12 mouse cellular contexts compared by ENCODE assay signal in the genomic region with DNA sequence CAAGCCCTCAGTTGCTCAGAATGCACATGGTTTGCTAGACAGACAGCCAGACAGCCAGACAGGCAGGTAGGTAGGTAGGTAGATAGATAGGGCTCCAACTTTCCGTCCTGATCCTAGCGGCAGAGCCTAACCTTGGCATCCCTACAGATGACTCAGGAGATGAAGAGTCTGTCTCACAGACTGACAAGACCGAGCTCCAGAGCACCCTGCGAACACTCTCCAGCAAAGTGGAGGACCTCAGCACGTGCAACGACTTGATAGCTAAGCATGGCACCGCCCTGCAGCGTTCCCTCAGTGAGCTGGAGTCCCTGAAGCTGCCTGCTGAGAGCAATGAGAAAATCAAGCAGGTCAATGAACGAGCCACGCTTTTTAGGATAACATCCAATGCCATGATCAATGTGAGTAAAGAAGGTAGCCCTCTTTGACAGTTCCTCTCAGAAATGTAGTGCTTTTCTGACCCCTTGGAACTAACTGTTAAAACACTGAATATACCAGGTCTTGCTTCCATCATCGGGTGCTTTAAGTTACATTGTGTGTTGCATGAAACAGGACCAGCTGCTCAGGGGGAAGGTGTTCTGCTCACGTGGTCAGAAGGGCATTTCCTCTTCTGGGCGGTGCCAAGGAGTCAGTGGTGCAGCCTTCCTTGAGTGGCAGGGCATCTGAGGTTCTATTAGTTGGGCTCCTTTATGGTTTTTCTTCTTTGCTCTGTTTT. TPM values are rescaled to one million over a fixed set of nuclear protein-coding genes. Genes with fewer than 3 reads are reported as not detected.
DNase-seq lines count a peak whose midpoint lies in the region; ATAC-seq and TF ChIP-seq lines count a peak whose summit lies in the region.
"Had no signal": no experiment of that assay in that cellular context is flagged by ENCODE, and none has a peak within 500 bp of the region (broad histone marks: within the 10 kb centered on the region; RNA-seq: fewer than 3 reads in every experiment).

No protein-coding gene starts in this region.

- H3K27me3 ChIP-seq in embryonic facial prominence, embryonic 13.5 days, result no peaks in the 10 kb centered on the region
- no peaks in the 10 kb centered on the region for H3K27me3 ChIP-seq in embryonic facial prominence, embryonic 10.5 days (replicated peaks; ENCODE audit: low read depth, poor library complexity, severe bottlenecking)
- H3K27me3 ChIP-seq in liver, postnatal 0 days (ENCODE audit: insufficient read depth, low read length), result no peaks in the 10 kb centered on the region
- no peaks in the 10 kb centered on the region for H3K27me3 ChIP-seq in hindbrain, embryonic 16.5 days (replicated peaks; ENCODE audit: control insufficient read depth, insufficient read depth, low read length)
- no peaks in the 10 kb centered on the region for H3K27me3 ChIP-seq in midbrain, embryonic 11.5 days (ENCODE audit: control insufficient read depth, insufficient read depth, low read length)
- H3K27me3 ChIP-seq in kidney, embryonic 16.5 days (ENCODE audit: insufficient read depth, low read length), result no peaks in the 10 kb centered on the region
- H3K27me3 ChIP-seq: heart, embryonic 15.5 days had no signal

- no peak for TF ChIP-seq CTCF in liver, postnatal 0 days (IDR thresholded peaks at IDR 0.05; ENCODE audit: low read depth)

- 88% methylated on average over 13 of the region's 13 CpGs for WGBS in embryonic facial prominence, embryonic 13.5 days
- WGBS in embryonic facial prominence, embryonic 10.5 days, result 92% methylated on average over 13 of the region's 13 CpGs
- WGBS in liver, postnatal 0 days (ENCODE audit: insufficient replicate concordance), result 75% methylated on average over 13 of the region's 13 CpGs
- WGBS in hindbrain, embryonic 16.5 days, result 95% methylated on average over 13 of the region's 13 CpGs
- 95% methylated on average over 13 of the region's 13 CpGs for WGBS in midbrain, embryonic 11.5 days
- WGBS in kidney, embryonic 16.5 days, result 87% methylated on average over 13 of the region's 13 CpGs

- H3K4me1 ChIP-seq in embryonic facial prominence, embryonic 13.5 days, result no peaks in the 10 kb centered on the region; the same call in 1 of the 2 replicates
- H3K4me1 ChIP-seq in embryonic facial prominence, embryonic 10.5 days, result no peaks in the 10 kb centered on the region
- peaks cover 3% of the 10 kb centered on the region for H3K4me1 ChIP-seq in liver, postnatal 0 days (ENCODE audit: insufficient read depth)
- H3K4me1 ChIP-seq in hindbrain, embryonic 16.5 days (ENCODE audit: control insufficient read depth, insufficient read depth, low read depth, low read length), result peaks cover 4% of the 10 kb centered on the region
- no peaks in the 10 kb centered on the region for H3K4me1 ChIP-seq in midbrain, embryonic 11.5 days (ENCODE audit: control insufficient read depth, insufficient read depth, low read length)
- H3K4me1 ChIP-seq in kidney, embryonic 16.5 days (ENCODE audit: insufficient read depth, low read length), result peaks cover 3% of the 10 kb centered on the region; the same call in 1 of the 2 replicates

- peaks cover 81% of the 10 kb centered on the region for H3K36me3 ChIP-seq in embryonic facial prominence, embryonic 13.5 days
- peaks cover 83% of the 10 kb centered on the region for H3K36me3 ChIP-seq in embryonic facial prominence, embryonic 10.5 days (replicated peaks)
- H3K36me3 ChIP-seq in liver, postnatal 0 days (replicated peaks; ENCODE audit: insufficient read depth, low read length), result peaks cover 77% of the 10 kb centered on the region
- H3K36me3 ChIP-seq in hindbrain, embryonic 16.5 days (ENCODE audit: control insufficient read depth, insufficient read depth, low read length), result peaks cover 60% of the 10 kb centered on the region
- H3K36me3 ChIP-seq in midbrain, embryonic 11.5 days (ENCODE audit: control insufficient read depth, insufficient read depth, low read length), result peaks cover 22% of the 10 kb centered on the region
- H3K36me3 ChIP-seq in kidney, embryonic 16.5 days (ENCODE audit: insufficient read depth, low read length), result peaks cover 69% of the 10 kb centered on the region

- no peak overlapping the region for H3K9ac ChIP-seq in embryonic facial prominence, embryonic 13.5 days
- H3K9ac ChIP-seq in liver, postnatal 0 days (replicated peaks), result no peak overlapping the region
- H3K9ac ChIP-seq in hindbrain, embryonic 16.5 days (ENCODE audit: low read depth, low read length), result no peak overlapping the region
- no peak overlapping the region for H3K9ac ChIP-seq in midbrain, embryonic 11.5 days (ENCODE audit: low read length)
- no peak overlapping the region for H3K9ac ChIP-seq in kidney, embryonic 16.5 days (replicated peaks; ENCODE audit: low read length)
- H3K9ac ChIP-seq: heart, embryonic 15.5 days had no signal

- no peak for DNase-seq in embryonic facial prominence, embryonic 10.5 days (ENCODE audit: low spot score)
- DNase-seq in 416B (ENCODE audit: low read depth), result peak; percentile 20
- no peak for DNase-seq in liver, postnatal 0 days
- no peak for DNase-seq in midbrain, embryonic 11.5 days (ENCODE audit: low spot score, missing footprints)
- DNase-seq: cerebellum, adult 11 months; kidney, postnatal 4 days had no signal

- no peak for TF ChIP-seq EP300 in liver, postnatal 0 days (IDR thresholded peaks at IDR 0.05; ENCODE audit: low read depth)

- H3K4me3 ChIP-seq in embryonic facial prominence, embryonic 13.5 days, result no peak overlapping the region
- H3K4me3 ChIP-seq in embryonic facial prominence, embryonic 10.5 days, result no peak overlapping the region
- H3K4me3 ChIP-seq in liver, postnatal 0 days (ENCODE audit: low read depth, low read length), result no peak overlapping the region
- H3K4me3 ChIP-seq in hindbrain, embryonic 16.5 days (ENCODE audit: low read length), result no peak overlapping the region
- H3K4me3 ChIP-seq in midbrain, embryonic 11.5 days (ENCODE audit: low read depth, low read length), result no peak overlapping the region
- no peak overlapping the region for H3K4me3 ChIP-seq in kidney, embryonic 16.5 days (ENCODE audit: low read length)
- H3K4me3 ChIP-seq: heart, embryonic 15.5 days had no signal

- no peak overlapping the region for H3K4me2 ChIP-seq in embryonic facial prominence, embryonic 13.5 days
- H3K4me2 ChIP-seq in liver, postnatal 0 days (ENCODE audit: low read depth, low read length), result no peak overlapping the region
- no peak overlapping the region for H3K4me2 ChIP-seq in hindbrain, embryonic 16.5 days (ENCODE audit: low read length)
- H3K4me2 ChIP-seq in midbrain, embryonic 11.5 days, result no peak overlapping the region
- no peak overlapping the region for H3K4me2 ChIP-seq in kidney, embryonic 16.5 days (replicated peaks; ENCODE audit: low read depth, low read length)
- H3K4me2 ChIP-seq: heart, embryonic 15.5 days had no signal

- no peaks in the 10 kb centered on the region for H3K9me3 ChIP-seq in embryonic facial prominence, embryonic 13.5 days
- no peaks in the 10 kb centered on the region for H3K9me3 ChIP-seq in embryonic facial prominence, embryonic 10.5 days
- H3K9me3 ChIP-seq in liver, postnatal 0 days (ENCODE audit: low read length), result no peaks in the 10 kb centered on the region
- H3K9me3 ChIP-seq in hindbrain, embryonic 16.5 days (ENCODE audit: control insufficient read depth, low read length), result no peaks in the 10 kb centered on the region
- H3K9me3 ChIP-seq in midbrain, embryonic 11.5 days (ENCODE audit: control insufficient read depth, low read length), result no peaks in the 10 kb centered on the region
- no peaks in the 10 kb centered on the region for H3K9me3 ChIP-seq in kidney, embryonic 16.5 days (ENCODE audit: low read length)
- H3K9me3 ChIP-seq: G1E; heart, embryonic 15.5 days had no signal

- ATAC-seq in embryonic facial prominence, embryonic 13.5 days (ENCODE audit: insufficient number of reproducible peaks, insufficient read depth, low FRiP score, low TSS enrichment, low read depth), result no peak
- peak; percentile 85 for ATAC-seq in erythroblast, adult 5-6 weeks (replicated peaks; ENCODE audit: low FRiP score, poor library complexity, severe bottlenecking)
- peak; percentile 51 for ATAC-seq in liver, postnatal 0 days
- no peak for ATAC-seq in hindbrain, embryonic 16.5 days
- no peak for ATAC-seq in midbrain, embryonic 11.5 days (ENCODE audit: low FRiP score)
- no peak for ATAC-seq in kidney, embryonic 16.5 days (ENCODE audit: low FRiP score, low TSS enrichment)

- peak overlapping the region; percentile 19; the same call in 1 of the 2 replicates for H3K27ac ChIP-seq in embryonic facial prominence, embryonic 13.5 days
- H3K27ac ChIP-seq in embryonic facial prominence, embryonic 10.5 days (replicated peaks), result no peak overlapping the region
- no peak overlapping the region for H3K27ac ChIP-seq in liver, postnatal 0 days (ENCODE audit: low read depth)
- H3K27ac ChIP-seq in hindbrain, embryonic 16.5 days (ENCODE audit: low read depth, low read length), result no peak overlapping the region
- no peak overlapping the region for H3K27ac ChIP-seq in midbrain, embryonic 11.5 days (ENCODE audit: low read depth, low read length)
- H3K27ac ChIP-seq in kidney, embryonic 16.5 days (ENCODE audit: low read length), result no peak overlapping the region
- H3K27ac ChIP-seq: heart, embryonic 15.5 days had no signal

RNA-seq across cellular contexts. Expression of a gene that starts 7.9 kb away (rescaled TPM):
- 5.0 and 7.0 TPM in 2 replicates for polyA plus RNA-seq in embryonic facial prominence, embryonic 13.5 days (2015; fragmentation: Nextera tagmentation; extraction: Ambion mirVana)
- polyA plus RNA-seq in embryonic facial prominence, embryonic 10.5 days (2016; fragmentation: Nextera tagmentation; extraction: Ambion mirVana), result 2.8 and 3.5 TPM in 2 replicates
- 7.1 and 10.6 TPM in 2 replicates for total RNA-seq in erythroblast, adult 5-6 weeks (2015; ENCODE audit: low replicate concordance)
- total RNA-seq in erythroblast, adult 5-6 weeks (2017; ENCODE audit: low replicate concordance), result 12.7 and 14.8 TPM in 2 replicates
- polyA plus RNA-seq in liver, postnatal 0 days (2015; fragmentation: Nextera tagmentation; extraction: Ambion mirVana), result 2.6 and 2.7 TPM in 2 replicates
- polyA plus RNA-seq in hindbrain, embryonic 16.5 days (2015; fragmentation: Nextera tagmentation; extraction: Ambion mirVana), result 3.0 and 3.2 TPM in 2 replicates
- polyA plus RNA-seq in midbrain, embryonic 11.5 days (2014; fragmentation: Nextera tagmentation; extraction: Ambion mirVana), result 5.3 and 6.0 TPM in 2 replicates
- polyA plus RNA-seq in kidney, embryonic 16.5 days (2015; fragmentation: Nextera tagmentation; extraction: Ambion mirVana), result 4.1 and 4.2 TPM in 2 replicates

Comparison
In these comparisons a context has a peak if more than half of its experiments do, and no peak if none do; other contexts are left out.
1. ATAC-seq: peak in erythroblast, adult 5-6 weeks (single experiment) and liver, postnatal 0 days (single experiment); none in embryonic facial prominence, embryonic 13.5 days (single experiment), hindbrain, embryonic 16.5 days (single experiment), midbrain, embryonic 11.5 days (single experiment) and kidney, embryonic 16.5 days (single experiment).